Mouse (Mus musculus) thymus, postnatal 14 days (tissue): ENCODE results near the gene Tns3.

Experiments used
- DNase-seq: peaks from one replicate; pipeline ENCODE4 v3.0.0; 2021

The Tns3 gene

DNA sequence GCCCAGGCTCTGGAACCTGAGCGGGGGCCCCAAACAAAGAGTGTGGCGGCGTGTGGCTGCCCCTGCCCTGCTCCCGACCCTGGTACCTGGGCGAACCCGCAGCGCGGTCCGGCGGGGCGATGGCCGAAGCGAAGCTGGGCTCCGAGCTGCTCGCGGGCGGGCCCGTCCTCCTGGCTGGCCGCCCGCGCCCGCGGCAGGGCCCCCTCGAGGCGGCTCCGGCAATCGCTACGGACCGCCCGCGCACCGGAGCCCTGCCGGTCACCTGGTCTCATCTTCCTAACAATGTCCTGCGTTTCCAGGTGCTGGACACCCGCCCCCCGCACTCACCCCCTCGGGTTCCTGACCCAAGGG is at the start of gene Tns3:
TSS of gene Tns3 (minus strand) at position 143 of the 351 bp plus-strand sequence.
- DNase-seq = peak; percentile 54

DNA sequence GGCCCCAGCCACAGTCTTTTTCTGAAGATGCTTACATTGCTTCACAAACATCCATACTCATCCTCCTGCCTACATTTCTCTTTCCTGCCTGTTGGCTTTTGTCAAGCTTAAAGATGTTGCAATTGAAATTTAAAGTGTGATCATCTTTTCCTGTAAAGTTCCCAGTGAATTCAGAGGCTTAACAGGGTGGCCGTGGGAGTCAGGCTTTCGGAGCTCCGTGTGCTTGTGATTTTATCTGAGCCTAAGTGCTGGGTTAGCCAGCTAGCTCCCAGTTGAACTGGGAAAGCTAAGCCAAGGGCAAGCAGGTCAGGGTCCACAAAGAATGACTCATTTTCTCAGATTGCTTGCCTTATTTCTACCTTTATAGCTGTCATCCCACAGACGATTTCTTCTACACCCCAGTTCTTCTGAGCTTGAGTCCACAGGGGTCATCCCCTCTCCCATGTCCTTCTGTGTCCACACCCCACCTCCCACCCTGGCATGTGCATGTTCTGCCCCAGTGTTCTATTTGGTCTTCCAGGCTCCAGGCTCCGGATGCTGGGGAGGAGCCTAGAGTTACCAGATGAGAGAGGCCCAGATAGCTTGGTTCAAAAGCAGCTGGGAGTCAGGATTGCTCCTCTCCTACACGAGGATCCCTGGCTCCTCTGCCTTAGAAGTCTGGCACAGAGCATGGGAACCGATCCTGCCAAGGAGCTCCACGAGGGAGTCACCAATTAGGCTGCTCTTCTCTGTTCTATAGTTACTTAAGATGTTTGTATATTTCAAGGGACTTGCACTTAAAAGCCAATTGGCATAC is 42.1 kb upstream of the Tns3 start:
- DNase-seq = no peak

DNA sequence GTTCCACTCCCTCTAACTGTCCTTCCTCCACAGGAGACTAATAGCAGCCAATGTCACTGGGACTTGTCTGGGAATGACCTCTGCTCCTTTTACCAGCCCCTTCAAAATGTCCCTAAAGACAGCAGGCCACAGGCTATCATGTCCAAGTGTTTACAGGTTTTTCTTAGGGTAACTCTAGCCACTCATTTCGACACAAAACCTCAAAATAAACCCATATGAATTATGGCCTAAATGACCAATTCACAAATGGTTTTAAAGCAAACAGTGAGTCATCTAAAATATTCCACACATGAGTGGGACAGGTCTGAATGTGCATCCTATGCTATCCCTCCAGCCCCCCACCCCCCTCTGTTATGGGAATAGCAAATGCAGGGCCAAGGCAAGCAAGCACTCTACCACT is 40.8 kb upstream of the Tns3 start:
- DNase-seq = no peak

DNA sequence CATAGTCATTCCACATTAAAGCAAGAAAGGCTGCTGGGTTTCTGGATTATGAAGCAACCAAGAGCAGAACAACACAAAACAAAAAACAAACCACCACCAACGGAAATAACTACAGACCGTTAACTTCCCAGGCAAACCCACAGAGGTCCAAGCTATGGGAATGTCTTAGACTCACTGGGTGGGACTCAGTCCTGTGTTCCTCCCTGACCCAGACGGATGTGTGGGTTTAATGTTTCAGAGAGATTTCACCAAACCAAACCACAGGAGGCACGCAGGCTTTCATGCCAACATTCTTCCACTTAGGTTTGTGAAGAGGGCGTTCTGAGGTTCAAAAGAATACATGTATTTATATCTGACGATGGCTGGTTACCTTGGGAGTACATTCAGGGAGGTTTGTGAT is 39.5 kb upstream of the Tns3 start:
- DNase-seq = no peak

DNA sequence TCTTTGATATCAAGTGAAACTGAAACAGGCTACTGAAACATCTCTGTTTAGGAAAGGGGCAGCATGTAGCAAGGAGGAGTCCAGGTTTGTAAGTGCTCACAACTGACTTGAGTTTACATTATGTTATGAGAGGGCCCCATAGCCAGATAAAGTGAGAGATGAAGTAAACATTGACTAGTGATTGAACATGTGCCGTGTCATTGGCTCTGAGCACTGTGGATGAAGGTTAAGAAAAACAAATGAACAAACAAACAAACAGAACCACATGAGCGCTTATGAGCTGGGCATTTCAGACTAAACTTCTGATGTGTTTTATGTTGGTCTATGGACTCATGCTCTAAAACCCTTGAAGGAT is 38.2 kb upstream of the Tns3 start:
- DNase-seq = no peak

DNA sequence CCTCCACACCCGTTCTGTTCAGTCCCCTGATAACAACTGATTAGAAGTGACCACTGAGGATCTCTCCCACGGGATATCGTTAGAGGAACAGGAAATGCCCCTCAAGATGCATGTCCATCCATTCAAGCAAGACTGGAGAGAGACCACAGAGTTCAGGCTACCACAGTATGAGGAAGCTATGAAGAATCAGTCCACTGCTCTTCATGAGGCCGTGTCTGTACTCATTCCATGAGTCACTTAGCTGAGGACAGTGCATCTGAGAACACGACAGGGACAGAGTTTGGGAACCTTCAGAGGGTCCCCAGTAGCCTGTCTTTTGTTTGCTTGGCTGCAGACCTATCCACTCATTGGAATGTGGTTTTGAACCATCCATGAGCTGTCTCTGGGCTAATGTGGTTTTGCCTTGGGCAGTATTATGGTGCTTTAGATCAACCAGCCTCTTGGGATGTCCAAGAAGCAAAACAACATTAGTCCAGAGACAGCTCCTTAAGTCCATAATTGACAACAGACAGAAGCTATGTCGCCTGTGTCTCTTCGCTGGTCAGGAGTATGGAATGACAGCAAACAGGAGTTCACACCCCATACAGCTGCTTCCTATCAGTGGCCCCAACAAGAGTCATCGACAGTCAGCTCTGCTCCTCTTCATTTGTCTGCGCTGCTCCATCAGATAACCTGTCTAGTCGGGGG is 37.7 kb upstream of the Tns3 start:
- no peak for DNase-seq

DNA sequence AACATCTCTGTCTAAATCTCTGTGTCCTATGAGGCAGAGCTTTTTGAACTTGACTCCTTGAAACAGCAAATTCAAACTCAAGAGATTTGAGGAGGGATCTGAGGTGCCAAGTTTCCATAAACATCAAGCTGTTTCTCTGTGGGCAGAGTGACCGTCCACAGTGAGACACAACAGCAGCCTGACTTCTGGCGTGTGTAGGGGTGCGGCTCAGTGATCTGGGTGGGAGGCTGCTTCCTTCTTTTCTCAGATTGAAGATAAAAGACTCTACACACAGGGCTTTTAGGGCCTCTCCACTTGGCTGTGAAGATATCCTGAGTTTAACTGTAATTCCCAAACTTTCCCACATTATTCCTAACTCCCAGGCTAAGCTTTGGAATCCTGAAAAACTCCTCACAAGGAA is 37.1 kb upstream of the Tns3 start:
- DNase-seq = peak; percentile 39

DNA sequence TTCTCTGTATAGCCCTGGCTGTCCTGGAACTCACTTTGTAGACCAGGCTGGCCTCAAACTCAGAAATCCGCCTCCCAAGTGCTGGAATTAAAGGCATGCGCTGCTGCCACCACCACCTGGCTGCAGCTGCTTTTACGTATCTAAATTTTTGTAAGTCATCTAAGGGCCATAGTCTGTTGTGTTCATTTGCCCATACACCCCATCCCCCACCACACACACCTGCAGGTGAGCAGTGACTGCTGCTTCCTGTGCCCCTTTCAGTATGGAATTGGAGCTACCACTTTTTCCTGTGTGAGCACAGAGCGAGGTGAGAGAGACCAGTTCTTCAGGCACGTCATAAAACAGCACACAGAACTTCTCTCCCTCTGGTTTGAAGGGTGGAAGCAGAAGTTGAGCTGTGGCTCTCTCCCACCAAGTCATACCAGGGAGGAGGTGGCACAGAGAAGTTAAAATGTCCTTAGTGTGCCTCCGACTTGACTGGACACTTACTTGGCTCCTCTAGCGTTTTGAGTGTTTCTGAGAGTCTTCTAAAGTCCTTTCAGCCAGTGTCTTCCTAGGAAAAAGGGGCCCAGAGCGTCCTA is 36.4 kb upstream of the Tns3 start:
- peak; percentile 86 for DNase-seq

DNA sequence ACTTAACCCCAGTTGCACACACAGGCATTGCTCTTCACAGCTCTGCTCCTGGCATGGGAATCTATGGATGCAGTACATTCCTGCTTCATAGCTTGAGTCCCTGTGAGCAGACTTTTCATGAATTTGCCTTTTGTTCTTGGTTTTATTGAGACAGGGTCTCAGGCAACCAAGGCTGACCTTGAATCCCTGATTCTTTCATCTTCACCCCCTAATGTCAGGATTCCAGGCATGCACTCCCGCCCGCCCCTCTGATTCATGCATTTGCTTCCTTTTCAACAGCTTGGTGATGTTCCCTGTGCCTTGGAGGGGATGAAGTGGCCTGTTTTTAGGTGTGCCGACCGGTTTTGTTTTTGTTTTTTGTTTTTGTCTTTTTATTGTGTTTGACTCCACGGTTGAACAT is 35.4 kb upstream of the Tns3 start:
- DNase-seq = no peak

DNA sequence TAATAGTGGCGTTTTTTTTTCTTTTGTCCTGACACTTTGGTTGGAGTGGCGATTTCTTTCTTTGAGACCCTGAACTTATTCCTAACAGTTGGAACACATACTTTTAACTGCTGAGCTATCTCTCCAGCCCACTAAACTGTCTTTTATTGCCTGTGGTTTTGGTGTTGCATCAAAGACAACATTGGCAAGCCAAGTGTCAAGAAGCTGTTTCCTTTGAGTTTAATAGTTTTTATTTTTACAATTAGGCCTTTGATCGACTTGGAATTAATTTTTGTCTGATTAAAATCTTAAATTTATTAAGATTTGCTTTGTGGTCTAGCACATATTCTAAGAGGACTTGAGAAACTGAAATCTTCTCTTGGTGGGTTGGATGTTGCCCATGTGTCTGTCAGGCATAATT is 33.3 kb upstream of the Tns3 start:
- no peak for DNase-seq

DNA sequence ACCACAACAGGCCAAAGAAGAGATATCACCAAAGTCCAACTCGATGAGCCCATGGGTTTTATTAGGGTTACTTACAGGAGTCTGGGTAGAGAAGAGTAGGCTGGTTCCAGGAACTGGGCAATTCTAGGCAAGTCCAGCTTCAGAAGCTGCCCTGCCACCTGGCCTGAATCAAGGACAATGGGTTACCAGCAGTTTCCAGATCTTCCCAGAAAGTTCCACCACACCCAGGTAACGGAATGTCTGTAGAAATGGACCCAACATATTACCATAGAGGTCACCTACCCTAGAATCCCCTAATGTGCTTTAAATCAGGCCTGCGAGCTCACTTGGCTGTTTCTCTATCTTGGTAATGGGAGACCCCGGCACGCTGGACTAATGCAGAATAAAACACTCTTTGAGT is 29.8 kb upstream of the Tns3 start:
- DNase-seq = no peak

DNA sequence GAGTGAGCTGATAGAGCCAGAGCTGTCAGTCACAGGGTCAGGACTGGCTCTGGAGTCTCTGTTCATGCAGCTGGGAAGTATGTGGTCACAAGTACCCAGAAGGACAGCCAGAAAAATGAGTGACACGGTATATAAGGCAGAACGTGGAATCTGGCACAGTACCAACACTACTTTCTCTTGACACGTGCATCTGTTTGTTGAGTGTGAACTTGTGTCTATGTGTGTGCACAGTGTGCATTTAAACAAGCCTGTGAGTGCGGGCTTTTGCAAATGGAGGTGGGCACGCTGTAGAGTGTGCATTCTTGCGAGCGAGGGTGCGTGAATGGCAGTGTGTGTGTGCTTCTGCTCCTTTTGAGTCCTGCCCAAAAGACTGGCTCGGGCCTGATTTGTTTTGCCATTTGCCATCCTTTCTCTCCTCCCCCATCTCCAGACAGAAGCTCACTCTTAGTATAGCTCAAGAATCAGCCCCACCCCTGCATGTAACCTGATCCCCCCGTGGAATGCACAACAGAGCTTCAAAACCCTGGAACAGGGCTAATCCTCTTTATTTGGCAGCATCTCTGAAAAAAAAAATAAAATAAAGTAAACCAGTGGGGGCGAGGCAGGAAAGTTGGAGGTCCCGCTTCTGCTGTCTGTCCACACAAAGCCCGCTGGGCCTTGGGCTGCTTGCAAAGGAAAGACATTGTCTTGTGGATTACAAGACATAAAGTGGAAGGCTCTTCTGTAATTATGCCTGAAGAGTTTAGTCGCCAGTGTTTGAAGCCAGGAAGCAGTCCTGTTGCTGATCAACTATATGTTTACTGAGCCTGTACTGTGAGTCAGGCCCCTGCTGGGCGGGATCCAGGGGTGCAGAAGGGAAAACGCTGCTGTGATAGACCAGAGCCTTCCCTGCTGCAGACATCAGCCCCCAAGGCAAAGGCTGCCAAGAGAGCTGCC is 28.5 kb upstream of the Tns3 start:
- DNase-seq = no peak

DNA sequence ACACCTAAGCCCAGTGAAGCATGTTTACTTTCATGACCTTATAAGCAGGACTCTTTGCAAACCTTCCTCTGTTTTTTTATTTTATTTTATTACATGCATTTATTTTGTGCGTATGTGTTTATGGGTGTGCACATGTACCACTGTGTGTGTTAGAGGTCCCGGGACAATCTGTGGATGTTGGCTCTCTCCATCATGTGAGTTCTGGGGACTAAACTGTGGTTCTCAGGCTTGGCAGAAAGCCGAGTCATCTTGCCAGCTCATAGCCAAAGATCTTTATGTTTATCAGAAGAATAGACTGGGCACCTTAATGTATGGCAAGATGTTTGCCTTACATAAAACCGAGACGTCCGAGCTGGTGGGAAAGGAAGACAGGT is 27.8 kb upstream of the Tns3 start:
- DNase-seq = no peak

DNA sequence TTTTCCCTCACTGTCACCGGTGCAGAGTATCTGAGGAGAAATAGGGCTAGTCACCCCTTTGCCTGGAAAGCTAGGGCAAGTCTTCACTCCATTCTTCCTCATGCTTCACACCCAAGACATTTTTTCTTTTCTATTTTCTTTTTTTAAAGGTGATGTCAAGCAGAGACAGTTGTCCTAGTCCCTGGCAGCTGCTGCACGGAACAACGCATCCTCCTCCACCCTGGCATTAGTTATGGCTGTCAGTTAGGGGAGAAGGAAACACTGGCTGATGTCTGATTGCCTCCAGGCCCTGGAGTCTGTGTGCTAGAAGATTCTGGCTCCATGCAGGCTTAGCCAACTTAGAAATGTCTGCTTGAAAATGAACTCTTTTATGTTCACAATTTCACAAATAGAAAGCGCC is 27.3 kb upstream of the Tns3 start:
- no peak for DNase-seq

DNA sequence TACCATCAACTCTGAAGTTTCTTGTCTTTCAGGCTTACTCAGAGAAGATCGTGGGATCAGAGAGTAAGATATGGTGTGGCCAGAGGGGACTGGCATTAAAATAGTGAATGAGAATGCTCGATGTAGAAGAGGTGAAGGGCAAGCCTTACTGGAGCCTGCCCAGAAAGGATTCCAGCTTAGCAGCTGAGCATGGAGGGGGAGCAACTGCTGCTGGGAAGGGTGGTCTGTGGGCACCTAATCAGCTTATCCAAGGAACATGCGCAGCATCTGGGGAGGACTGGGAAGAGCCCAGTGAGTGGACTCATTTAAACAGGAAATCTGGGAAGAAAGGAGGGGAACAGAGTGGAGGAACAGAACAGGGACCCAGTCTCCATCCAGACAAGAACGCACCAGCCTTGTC is 26.3 kb upstream of the Tns3 start:
- no peak for DNase-seq

DNA sequence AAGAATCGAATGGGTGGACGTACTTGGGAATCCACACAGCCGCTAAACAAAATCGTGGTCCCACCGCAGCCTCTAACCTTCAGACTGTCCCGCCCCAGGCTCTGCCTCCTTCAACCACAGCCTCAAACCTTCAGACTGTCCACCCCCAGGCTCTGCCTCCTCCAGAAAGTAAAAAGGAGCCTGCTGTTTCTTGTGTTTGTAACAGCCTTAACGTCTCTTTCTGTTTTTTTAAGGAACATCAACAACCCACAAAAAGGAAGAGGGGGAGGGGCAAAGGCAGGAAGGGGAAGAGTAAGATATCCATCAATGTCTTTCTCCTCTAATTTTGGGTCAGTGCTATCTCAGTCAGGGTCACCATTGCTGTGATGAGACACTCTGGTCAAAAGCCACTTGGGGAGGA is 25.2 kb upstream of the Tns3 start:
- DNase-seq = peak; percentile 63

DNA sequence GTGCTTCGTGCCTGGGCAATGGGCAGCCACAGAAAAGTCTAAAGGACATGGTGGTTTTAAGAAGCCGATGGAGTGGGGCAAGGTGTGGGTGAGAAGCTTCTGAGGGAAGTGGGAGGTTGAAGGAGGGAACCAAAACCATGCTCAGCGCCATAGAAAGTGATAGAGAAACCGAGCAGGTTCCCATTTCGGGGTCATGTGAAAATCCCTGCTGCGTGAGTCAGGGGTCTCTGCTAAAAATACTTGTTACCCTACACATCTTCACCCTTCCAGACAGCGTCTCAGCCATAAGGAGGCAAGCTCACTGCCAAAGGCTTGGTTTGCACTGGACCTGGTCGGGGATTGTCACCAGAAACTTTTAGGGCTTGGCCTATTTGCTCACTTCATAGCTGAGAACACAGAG is 24.6 kb upstream of the Tns3 start:
- DNase-seq = no peak

DNA sequence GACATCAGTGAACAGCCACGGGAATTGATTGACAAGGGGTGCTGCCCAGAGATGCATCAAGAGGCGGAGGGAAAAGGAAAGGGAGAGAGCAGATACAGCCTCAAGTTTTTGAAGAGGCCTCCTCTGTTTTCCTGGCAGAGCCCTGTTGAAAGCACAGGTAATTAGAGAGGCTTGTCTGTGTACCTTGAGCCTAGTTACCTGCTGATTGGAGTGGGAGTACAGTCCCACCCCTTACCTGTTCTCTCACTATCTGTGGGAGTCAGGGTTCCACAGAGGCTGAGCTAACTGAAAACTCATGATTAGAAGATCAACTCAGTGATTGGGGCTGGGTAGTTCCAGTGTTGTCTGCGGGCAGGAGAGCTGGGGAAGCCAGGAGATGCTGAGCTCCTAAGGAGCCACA is 22.2 kb upstream of the Tns3 start:
- DNase-seq = no peak

DNA sequence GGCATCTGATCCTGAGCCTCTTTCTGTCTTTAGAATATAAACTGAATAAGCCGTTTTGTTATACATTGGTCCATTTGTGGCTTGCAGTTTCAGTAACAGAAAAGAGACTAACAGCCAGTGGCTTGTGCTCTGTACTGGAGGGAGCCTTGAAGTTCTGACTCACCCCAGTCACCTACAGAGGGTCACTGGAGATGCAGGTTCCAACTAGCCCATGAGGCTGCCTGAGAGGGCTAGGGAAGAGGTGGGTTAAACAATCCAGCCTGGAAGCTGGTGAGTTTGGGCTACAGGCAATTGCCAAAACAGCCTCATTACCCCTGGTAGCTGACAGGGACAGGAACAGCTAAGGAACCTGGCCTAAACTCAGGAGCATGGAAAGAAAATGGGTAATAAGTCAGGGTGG is 21.7 kb upstream of the Tns3 start:
- no peak for DNase-seq

DNA sequence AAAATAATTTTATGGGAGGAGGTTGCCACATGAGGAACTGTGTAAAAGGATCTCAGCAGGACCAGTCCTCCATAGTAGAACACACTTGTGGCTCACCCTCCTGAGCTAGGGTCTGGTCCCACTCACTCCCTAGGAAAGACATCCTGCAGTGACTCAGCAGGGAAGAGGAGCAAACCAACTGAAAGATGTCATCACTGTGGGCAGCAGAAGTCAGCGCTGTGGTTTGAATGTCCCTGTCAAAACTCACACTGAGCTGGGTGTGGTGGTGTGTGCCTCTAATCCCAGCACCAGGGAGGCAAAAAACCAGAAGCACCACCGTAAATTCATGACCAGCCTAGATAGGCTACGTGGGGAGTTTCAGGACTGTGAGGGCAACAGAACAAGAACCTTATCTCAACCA is 20.9 kb upstream of the Tns3 start:
- DNase-seq = no peak

DNA sequence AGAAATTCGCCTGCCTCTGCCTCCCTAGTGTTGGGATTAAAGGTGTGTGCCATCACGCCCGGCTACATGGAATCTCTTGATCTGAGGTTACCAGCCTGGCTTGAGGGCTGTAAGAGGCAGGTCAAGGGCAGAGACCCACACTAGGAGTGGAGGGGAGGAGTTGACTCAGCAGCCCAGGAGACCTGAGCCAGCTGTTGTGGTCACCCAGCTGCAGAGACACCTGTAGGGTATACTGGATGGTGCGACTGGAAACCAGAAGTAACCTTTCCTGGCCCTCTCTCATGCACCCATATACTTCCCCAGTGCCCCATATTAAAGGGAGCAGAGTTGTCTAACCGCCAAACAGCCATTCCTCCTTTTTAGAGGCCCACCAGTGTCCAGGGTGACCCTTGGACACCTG is 19.9 kb upstream of the Tns3 start:
- peak; percentile 66 for DNase-seq

DNA sequence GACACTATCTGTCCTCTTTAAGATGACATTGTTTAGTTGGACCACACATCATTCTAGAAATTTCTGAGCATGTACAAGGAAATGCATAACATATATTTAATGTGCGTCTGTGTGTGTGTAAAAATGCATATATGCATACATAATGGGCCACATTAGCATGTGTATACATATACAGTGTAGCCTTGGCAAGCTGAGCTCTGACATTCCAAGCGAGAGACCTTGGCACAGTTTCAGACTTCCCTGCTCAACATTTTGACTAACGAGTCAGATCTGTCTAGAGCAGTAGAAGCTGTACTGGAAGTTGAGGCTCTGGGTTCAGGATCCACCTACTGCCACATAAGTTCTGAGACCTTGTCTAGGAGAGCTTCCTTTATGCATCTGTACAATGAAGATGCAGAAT is 17.0 kb upstream of the Tns3 start:
- no peak for DNase-seq

DNA sequence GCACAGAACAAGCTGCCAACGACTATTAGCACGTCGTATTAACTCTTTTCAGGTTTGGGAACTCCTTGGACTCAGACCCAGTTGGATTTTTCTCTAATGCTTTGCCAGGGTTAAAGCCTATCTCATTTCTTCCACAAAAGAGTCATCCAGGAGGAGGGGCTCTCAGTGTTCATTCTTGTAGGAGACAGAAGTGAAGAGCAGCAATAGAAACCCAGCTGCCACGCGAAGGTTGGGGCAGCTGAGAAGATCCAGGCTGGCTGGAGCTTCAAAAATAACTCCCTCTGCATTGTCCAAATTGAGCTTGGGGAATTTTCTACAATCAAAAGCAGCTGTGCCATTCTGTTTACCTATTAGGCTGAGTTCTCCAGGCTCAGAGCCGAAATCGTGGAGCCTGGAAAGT is 16.3 kb upstream of the Tns3 start:
- DNase-seq = no peak

DNA sequence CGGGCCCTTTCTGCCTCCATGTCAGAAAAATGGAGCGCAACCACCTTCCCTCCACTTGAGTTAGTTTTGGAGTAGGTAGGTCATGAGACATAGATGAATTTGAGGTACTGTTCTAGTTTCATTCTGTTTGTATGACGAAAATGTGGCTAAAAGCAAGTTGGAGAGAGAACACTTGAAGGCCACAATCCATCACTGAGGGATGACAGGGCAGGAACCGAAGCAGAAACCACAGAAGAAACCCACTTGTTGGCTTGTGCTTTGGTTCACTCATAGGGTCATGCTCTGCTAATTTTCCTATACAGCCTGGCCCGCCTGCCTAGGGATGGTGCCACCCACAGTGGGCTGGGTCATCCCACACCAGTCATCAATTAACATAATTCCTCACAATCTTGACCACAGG is 14.9 kb upstream of the Tns3 start:
- DNase-seq = no peak
